Mouse (Mus musculus) embryonic fibroblast, embryonic 13.5 days (primary cell): ENCODE data around the gene BC051019. TPM values are rescaled to one million over a fixed set of nuclear protein-coding genes. Genes with fewer than 3 reads are reported as not detected.

ENCODE experiments used
- H3K27ac ChIP-seq: 2 replicates; pipeline ENCODE4 v1.5.1; 2012; ENCODE audit warnings: low read length, control low read depth, inconsistent platforms; ENCODE audit not compliant: insufficient read depth
- H3K4me1 ChIP-seq: 2 replicates; pipeline ENCODE4 v1.6.1; 2011; ENCODE audit warnings: low read length; ENCODE audit not compliant: control insufficient read depth, insufficient read depth
- H3K4me3 ChIP-seq: 2 replicates; pipeline ENCODE4 v1.5.1; 2011; ENCODE audit warnings: mild to moderate bottlenecking, control low read depth, low read length; ENCODE audit not compliant: insufficient read depth
- CTCF ChIP-seq: IDR thresholded peaks from 2 replicates; pipeline ENCODE4 v1.5.1; 2011; ENCODE audit warnings: mild to moderate bottlenecking, control low read depth, low read length, moderate library complexity, borderline replicate concordance; ENCODE audit not compliant: insufficient read depth
- POLR2A ChIP-seq: IDR thresholded peaks from 2 replicates; pipeline ENCODE4 v1.6.1; 2011; ENCODE audit warnings: low read depth, mild to moderate bottlenecking, control low read depth, low read length, moderate library complexity
- polyA plus RNA-seq: library from polyadenylated mRNA; stranded (reverse); fragments of >200 nt; gene quantifications from 2 replicates; pipeline ENCODE4 v1.2.4, GENCODE M21; 2011; ENCODE audit warnings: low read depth; ENCODE audit not compliant: missing spikeins, insufficient read length

Gene BC051019
- polyA plus RNA-seq, 1 experiment, result not detected

- Histone ChIP-seq H3K4me3 (no peak overlapping the region), H3K27ac (no peak overlapping the region), H3K4me1 (peaks cover 4% of the 10 kb centered on the region; the same call in 1 of the 2 replicates)
- TF ChIP-seq POLR2A (no peak), CTCF (no peak)
Measured at GRCm38 (mm10) chr7:109747747-109748146, 24.1 kb upstream of the BC051019 start.

DNA sequence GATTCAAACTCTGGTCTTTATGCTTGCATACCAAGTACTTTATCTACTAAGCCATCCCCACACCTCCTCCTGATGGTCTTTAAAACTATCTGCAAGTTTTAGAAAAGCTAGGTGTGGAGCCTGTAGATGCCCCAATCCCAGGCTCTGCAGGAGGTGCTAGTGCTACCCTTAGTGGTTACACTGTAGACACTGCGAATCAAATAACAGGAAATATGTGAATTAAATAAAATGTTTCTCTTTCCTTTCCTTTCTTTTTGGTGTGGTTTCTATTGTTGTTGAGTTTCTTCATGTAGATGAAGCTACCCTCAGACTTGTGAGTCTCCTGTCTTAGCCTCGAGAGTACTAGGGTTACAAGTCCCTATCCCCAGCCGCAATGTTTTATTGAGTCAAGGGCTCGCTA lies 18.1 kb upstream of the BC051019 start:
- TF ChIP-seq CTCF, result no peak
- no peak for TF ChIP-seq POLR2A

DNA sequence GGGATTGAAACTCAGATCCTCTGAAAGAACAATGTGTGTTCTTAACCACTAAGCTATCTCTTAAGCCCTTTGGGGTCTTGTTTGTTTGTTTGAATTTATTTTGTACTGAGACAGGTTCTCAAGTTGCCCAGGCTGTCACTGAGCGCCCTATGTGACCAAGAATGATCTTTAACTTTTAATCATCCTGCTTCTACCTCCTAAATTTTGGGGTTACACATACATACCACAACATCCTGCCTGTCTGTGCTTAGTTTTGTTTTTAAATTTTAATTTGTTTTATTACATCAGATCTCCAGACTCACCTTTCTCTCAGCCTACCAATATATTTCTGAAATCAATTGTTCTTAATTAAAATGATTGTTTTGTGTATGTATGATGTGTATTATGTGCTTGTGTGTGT lies 17.4 kb upstream of the BC051019 start:
- Histone ChIP-seq H3K4me3 (no peak overlapping the region), H3K4me1 (no peaks in the 10 kb centered on the region), H3K27ac (no peak overlapping the region)
- TF ChIP-seq CTCF, result no peak
- no peak for TF ChIP-seq POLR2A

More for the DNA sequence above, 18.1 kb upstream of the BC051019 start:
- H3K4me1 ChIP-seq, result no peaks in the 10 kb centered on the region
- H3K4me3 ChIP-seq, result no peak overlapping the region
- H3K27ac ChIP-seq, result no peak overlapping the region

DNA sequence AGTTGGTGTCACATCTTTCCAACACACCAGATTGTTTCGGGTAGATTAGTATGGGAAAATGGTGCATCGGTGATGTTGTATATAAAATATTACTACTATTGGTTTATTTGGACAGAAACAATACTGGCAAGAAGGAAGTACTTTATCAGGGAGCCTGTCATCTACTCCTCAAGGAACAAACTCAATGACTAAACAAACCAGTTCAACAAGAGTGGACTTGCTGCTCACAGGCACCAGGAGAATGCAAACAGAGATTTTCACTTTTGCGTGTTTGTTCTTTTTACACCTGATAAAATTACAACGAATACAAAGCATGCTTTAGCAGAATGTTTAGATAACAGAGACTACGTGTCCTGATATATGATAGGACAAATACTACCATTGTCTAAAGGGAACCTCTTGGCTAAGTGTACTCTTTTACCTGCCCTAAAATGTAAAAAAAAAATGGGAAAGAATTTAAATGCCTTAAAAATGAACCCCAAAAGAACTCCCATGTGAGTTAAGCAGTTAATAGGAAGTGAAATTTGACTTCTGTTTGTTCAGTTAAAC lies 16.2 kb upstream of the BC051019 start:
- Histone ChIP-seq H3K4me3 (no peak overlapping the region), H3K27ac (no peak overlapping the region), H3K4me1 (no peaks in the 10 kb centered on the region)
- TF ChIP-seq CTCF (no peak), POLR2A (no peak)

GRCm38 (mm10) chr7:109734806-109735205 lies 11.2 kb upstream of the BC051019 start:
- H3K4me1 ChIP-seq, result no peaks in the 10 kb centered on the region
- H3K27ac ChIP-seq, result no peak overlapping the region
- no peak overlapping the region for H3K4me3 ChIP-seq
- TF ChIP-seq CTCF (no peak), POLR2A (no peak)

DNA sequence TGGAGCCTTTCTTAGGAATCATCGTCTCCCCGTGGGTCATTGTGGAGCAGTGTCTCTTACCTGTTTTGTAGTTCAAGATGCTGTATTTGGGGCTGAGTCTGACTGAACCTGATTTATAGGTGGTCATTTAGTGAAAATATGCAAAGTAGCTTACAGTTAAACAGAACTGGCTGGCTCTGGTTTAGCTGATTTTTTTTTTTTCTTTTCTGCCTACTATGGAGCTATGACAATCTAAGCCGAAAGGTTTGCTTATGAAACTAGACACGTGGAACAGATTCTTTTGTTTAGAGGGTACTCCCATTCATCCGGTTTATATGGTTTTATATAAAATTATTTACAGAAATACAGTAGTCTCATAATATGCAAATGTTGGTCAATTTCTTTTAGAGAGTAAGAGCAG lies 8.0 kb upstream of the BC051019 start, which contains the start of gene Ascl3:
Ascl3 (minus strand) TSS at position 101 of the 400 bp plus-strand sequence.
- Histone ChIP-seq H3K4me1 (peaks cover 4% of the 10 kb centered on the region), H3K27ac (no peak within 1 kb of the TSS), H3K4me3 (no peak within 1 kb of the TSS)
- TF ChIP-seq POLR2A, result no peak
- TF ChIP-seq CTCF, result no peak

- H3K4me3 ChIP-seq, result no peak overlapping the region
- no peak overlapping the region for H3K27ac ChIP-seq
- TF ChIP-seq POLR2A (no peak), CTCF (no peak)
- peaks cover 3% of the 10 kb centered on the region for H3K4me1 ChIP-seq
Measured at GRCm38 (mm10) chr7:109723114-109723513, 536 bp downstream of the BC051019 start.

GRCm38 (mm10) chr7:109722618-109723017 lies 1.0 kb downstream of the BC051019 start:
- TF ChIP-seq POLR2A, result no peak
- no peak for TF ChIP-seq CTCF
- H3K4me3 ChIP-seq, result no peak overlapping the region
- H3K27ac ChIP-seq, result no peak overlapping the region
- peaks cover 3% of the 10 kb centered on the region for H3K4me1 ChIP-seq

DNA sequence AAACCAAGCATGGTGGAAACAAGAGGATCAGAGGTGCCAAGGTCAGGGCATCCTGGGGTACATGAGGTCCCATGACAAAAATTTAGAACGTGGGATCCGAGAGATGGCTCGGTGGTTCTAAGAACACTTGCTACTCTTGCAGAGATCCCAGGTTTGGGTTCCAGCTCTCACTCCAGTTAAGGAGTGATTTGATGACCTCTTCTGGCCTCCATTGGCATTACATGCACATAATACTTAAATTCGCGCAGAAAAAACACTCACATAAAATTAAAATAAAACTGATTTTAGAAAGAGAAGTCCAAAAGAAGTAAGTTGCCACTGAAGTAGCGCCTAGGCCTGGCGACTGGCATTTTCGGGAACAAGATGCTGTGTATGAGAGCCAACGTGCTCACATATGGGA lies 4.4 kb downstream of the BC051019 start:
- Histone ChIP-seq H3K27ac (no peak overlapping the region), H3K4me3 (no peak overlapping the region), H3K4me1 (no peaks in the 10 kb centered on the region)
- TF ChIP-seq CTCF, result no peak
- no peak for TF ChIP-seq POLR2A

GRCm38 (mm10) chr7:109713434-109713982 lies 10.1 kb downstream of the BC051019 start:
- TF ChIP-seq CTCF, result no peak
- TF ChIP-seq POLR2A, result no peak
- H3K4me1 ChIP-seq, result peaks cover 6% of the 10 kb centered on the region
- no peak overlapping the region for H3K4me3 ChIP-seq
- no peak overlapping the region for H3K27ac ChIP-seq

DNA sequence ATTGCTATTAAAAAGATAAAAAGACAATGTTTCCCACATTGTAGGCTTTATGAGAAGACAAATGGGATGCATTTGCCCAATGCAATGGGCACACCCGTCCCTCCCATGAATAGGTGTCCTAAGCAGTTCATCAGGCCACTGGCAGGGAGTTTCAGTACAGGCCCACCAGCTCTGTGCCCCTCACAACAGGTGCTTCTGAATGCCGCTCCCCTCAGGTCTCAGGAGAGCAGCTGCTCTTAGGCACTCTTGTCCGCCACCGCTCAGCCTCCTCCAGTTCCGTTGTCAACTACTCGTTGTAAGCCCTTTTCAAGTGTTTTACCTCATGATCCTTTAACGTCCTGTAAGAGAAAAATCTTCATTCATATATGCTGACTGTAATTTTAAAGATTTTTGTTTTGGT lies 11.5 kb downstream of the BC051019 start:
- no peak for TF ChIP-seq CTCF
- TF ChIP-seq POLR2A, result no peak
- Histone ChIP-seq H3K27ac (no peak overlapping the region), H3K4me1 (peaks cover 12% of the 10 kb centered on the region), H3K4me3 (no peak overlapping the region)
